Mouse (Mus musculus) testis, adult 2 months (tissue): ENCODE measurements around the gene Ano7. TPM values are rescaled to one million over a fixed set of nuclear protein-coding genes. Genes with fewer than 3 reads are reported as not detected.

Experiments
- H3K27ac ChIP-seq: fragments of 200-500 bp; 2 replicates; pipeline ENCODE4 v1.5.1; 2012; ENCODE audit warnings: low read depth, low read length; ENCODE audit not compliant: control insufficient read depth, insufficient read depth
- H3K27me3 ChIP-seq: fragments of 200-500 bp; 2 replicates; pipeline ENCODE4 v1.6.1; 2012; ENCODE audit warnings: mild to moderate bottlenecking, low read length, moderate library complexity; ENCODE audit not compliant: control insufficient read depth, insufficient read depth
- H3K36me3 ChIP-seq: fragments of 200-500 bp; 2 replicates; pipeline ENCODE4 v1.6.1; 2012; ENCODE audit warnings: mild to moderate bottlenecking, low read length; ENCODE audit not compliant: control insufficient read depth, insufficient read depth
- H3K4me1 ChIP-seq: fragments of 200-500 bp; 2 replicates; pipeline ENCODE4 v1.6.1; 2012; ENCODE audit warnings: low read length; ENCODE audit not compliant: control insufficient read depth, insufficient read depth
- H3K4me3 ChIP-seq: fragments of 200-500 bp; 2 replicates; pipeline ENCODE4 v1.5.1; 2012; ENCODE audit warnings: low read depth, mild to moderate bottlenecking, low read length, moderate library complexity, mixed read lengths; ENCODE audit not compliant: control insufficient read depth
- CTCF ChIP-seq: fragments of 200-500 bp; IDR thresholded peaks from 2 replicates; pipeline ENCODE4 v1.5.1; 2012; ENCODE audit warnings: low read depth, mild to moderate bottlenecking, inconsistent platforms, low read length, moderate library complexity; ENCODE audit not compliant: control insufficient read depth, insufficient read depth, insufficient replicate concordance
- POLR2A ChIP-seq: fragments of 200-500 bp; IDR thresholded peaks from 2 replicates; pipeline ENCODE4 v1.6.1; 2012; ENCODE audit warnings: low read depth, mild to moderate bottlenecking, inconsistent platforms, low read length, moderate library complexity; ENCODE audit not compliant: control insufficient read depth
- polyA plus RNA-seq: library from polyadenylated mRNA; depleted of rRNA; stranded (reverse); fragments of >200 nt; gene quantifications from 2 replicates; pipeline ENCODE4 v1.2.3, GENCODE M21; 2012; rRNA removed

The Ano7 gene
- polyA plus RNA-seq, 1 experiment = 0.49 TPM

GRCm38 (mm10) chr1:93453721-93454255 lies 80.1 kb downstream of the Ano7 start:
- no peak for TF ChIP-seq POLR2A
- TF ChIP-seq CTCF = no peak
- peak overlapping the region; percentile 55 for H3K27ac ChIP-seq
- H3K4me3 ChIP-seq = no peak overlapping the region
- H3K4me1 ChIP-seq = peaks cover 2% of the 10 kb centered on the region; the same call in 1 of the 2 replicates
- no peaks in the 10 kb centered on the region for H3K27me3 ChIP-seq
- no peaks in the 10 kb centered on the region for H3K36me3 ChIP-seq

Other genes starting within 250 kb of the Ano7 start
- not detected in 2 replicates for gene Agxt, start 238.7 kb upstream of the Ano7 start, polyA plus RNA-seq
- gene 2310007B03Rik, start 213.0 kb upstream of the Ano7 start, polyA plus RNA-seq = 0.11 TPM in 1 of 2 replicates, not detected in the other
- gene Crocc2, start 205.2 kb upstream of the Ano7 start, polyA plus RNA-seq = 0.06 and 0.08 TPM in 2 replicates
- 4.5 and 4.8 TPM in 2 replicates for gene Sned1, start 138.1 kb upstream of the Ano7 start, polyA plus RNA-seq
- 14.4 and 14.8 TPM in 2 replicates for gene Mterf4, start 68.0 kb upstream of the Ano7 start, polyA plus RNA-seq
- 8.7 and 10.6 TPM in 2 replicates for gene Ppp1r7, start 31.1 kb upstream of the Ano7 start, polyA plus RNA-seq
- 36.3 and 38.0 TPM in 2 replicates for gene Pask, start 30.4 kb upstream of the Ano7 start, polyA plus RNA-seq
- 122 and 129 TPM in 2 replicates for gene Hdlbp, start 104.9 kb downstream of the Ano7 start, polyA plus RNA-seq
- 2.9 TPM in 2 replicates for gene Farp2, start 138.1 kb downstream of the Ano7 start, polyA plus RNA-seq